Comparison of ENCODE assay signal across 10 mouse cellular contexts in the genomic region with DNA sequence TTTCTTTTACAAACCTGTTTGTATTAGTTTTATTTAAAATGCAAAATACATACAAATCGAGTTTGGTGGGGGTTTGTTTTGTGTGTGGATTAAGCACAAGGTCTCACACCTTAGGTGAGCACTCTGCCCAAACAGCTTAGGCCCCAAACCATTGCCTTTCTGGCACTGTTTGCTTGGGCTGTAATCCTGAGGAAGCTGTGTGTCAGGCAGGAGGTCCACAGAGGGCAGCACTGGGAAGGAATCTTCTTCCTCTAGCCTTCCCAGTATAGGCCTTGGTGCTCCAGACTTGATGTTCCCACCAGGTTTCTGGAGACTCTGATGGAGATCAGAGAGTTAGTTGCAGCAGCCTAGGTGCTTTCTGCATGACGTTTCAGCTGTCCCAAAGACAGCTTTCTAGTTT. TPM values are rescaled to one million over a fixed set of nuclear protein-coding genes. Genes with fewer than 3 reads are reported as not detected.
DNase-seq lines count a peak whose midpoint lies in the region; ATAC-seq and TF ChIP-seq lines count a peak whose summit lies in the region.
"Had no signal": no experiment of that assay in that cellular context is flagged by ENCODE, and none has a peak within 500 bp of the region (broad histone marks: within the 10 kb centered on the region; RNA-seq: fewer than 3 reads in every experiment).

No protein-coding gene starts in this region.

- no peak overlapping the region for H3K4me2 ChIP-seq in heart, embryonic 15.5 days
- H3K4me2 ChIP-seq in liver, embryonic 14.5 days (ENCODE audit: low read depth), result no peak overlapping the region

- no peak for TF ChIP-seq EP300 in liver, embryonic 14.5 days (IDR thresholded peaks at IDR 0.05; ENCODE audit: low read depth)

- peak overlapping the region; percentile 80 for H3K27ac ChIP-seq in heart, embryonic 15.5 days
- H3K27ac ChIP-seq in liver, embryonic 14.5 days, result no peak overlapping the region

- no peak for ATAC-seq in heart, embryonic 15.5 days (replicated peaks; ENCODE audit: insufficient number of reproducible peaks, insufficient read depth, low FRiP score, low read depth)
- no peak for ATAC-seq in liver, embryonic 14.5 days (ENCODE audit: insufficient read depth)
- no peak for ATAC-seq in inflammation-experienced regulatory T-cells, adult 6 months

- DNase-seq in heart, adult 18-20 months, result no peak
- DNase-seq in testis, postnatal 10 days (ENCODE audit: low spot score), result peak; percentile 64
- no peak for DNase-seq in testis, postnatal 14 days (ENCODE audit: low spot score)
- DNase-seq in liver, embryonic 14.5 days (ENCODE audit: low read depth in 3 of 3, low spot score in 3 of 3), result no peak
- DNase-seq in urinary bladder, postnatal 4 days (ENCODE audit: low spot score in 2 of 2), result no peak
- no peak for DNase-seq in MN1 (ENCODE audit: low spot score)

- H3K4me3 ChIP-seq in heart, embryonic 15.5 days, result no peak overlapping the region
- H3K4me3 ChIP-seq in liver, embryonic 14.5 days (ENCODE audit: insufficient read depth in 1 of 2, low read depth in 2 of 2, low read length in 2 of 2), result no peak overlapping the region

- no peaks in the 10 kb centered on the region for H3K9me3 ChIP-seq in heart, embryonic 15.5 days (replicated peaks)
- H3K9me3 ChIP-seq in liver, embryonic 14.5 days (ENCODE audit: control insufficient read depth, low read length), result no peaks in the 10 kb centered on the region

- peak; percentile 23; the same call in 1 of the 2 replicates for TF ChIP-seq CTCF in liver, embryonic 14.5 days (IDR thresholded peaks at IDR 0.05; ENCODE audit: low read depth)

- WGBS in heart, embryonic 15.5 days, result 33% methylated on average over 2 of the region's 2 CpGs
- 41% methylated on average over 2 of the region's 2 CpGs for WGBS in liver, embryonic 14.5 days (ENCODE audit: insufficient replicate concordance)

- H3K4me1 ChIP-seq in heart, embryonic 15.5 days (replicated peaks), result peaks cover 21% of the 10 kb centered on the region
- H3K4me1 ChIP-seq in liver, embryonic 14.5 days (replicated peaks; ENCODE audit: control insufficient read depth in 2 of 2, insufficient read depth in 2 of 2, low read length in 1 of 2), result peaks cover 14 to 25% of the 10 kb centered on the region in 2 experiments

- H3K27me3 ChIP-seq in heart, embryonic 15.5 days, result no peaks in the 10 kb centered on the region
- no peaks in the 10 kb centered on the region for H3K27me3 ChIP-seq in liver, embryonic 14.5 days (ENCODE audit: control insufficient read depth, insufficient read depth, low read length)

- no peak overlapping the region for H3K9ac ChIP-seq in heart, embryonic 15.5 days
- no peak overlapping the region for H3K9ac ChIP-seq in liver, embryonic 14.5 days (replicated peaks)

- H3K36me3 ChIP-seq in heart, embryonic 15.5 days, result peaks cover 3% of the 10 kb centered on the region; the same call in 1 of the 2 replicates
- H3K36me3 ChIP-seq in liver, embryonic 14.5 days (replicated peaks; ENCODE audit: control insufficient read depth, insufficient read depth, low read depth), result peaks cover 17% of the 10 kb centered on the region

RNA-seq across cellular contexts. Expression of gene Copz1, which starts 12.1 kb away (rescaled TPM):
- polyA plus RNA-seq in heart, embryonic 15.5 days (2015; fragmentation: Nextera tagmentation; extraction: Ambion mirVana), result 145 and 168 TPM in 2 replicates
- total RNA-seq in heart, adult 18-20 months (2021), result 10 to 100 TPM; 52.3 to 52.9 TPM
- 118 and 133 TPM in 2 replicates for polyA plus RNA-seq in liver, embryonic 14.5 days (2012; rRNA removed)
- 205 and 219 TPM in 2 replicates for polyA plus RNA-seq in liver, embryonic 14.5 days (2014; fragmentation: Nextera tagmentation; extraction: Ambion mirVana)
- 100 to 1,000 TPM; 216 to 248 (median 223) TPM for polyA plus RNA-seq in inflammation-experienced regulatory T-cells, adult 6 months (2017; shearing (Covaris generic))

RNA-seq across cellular contexts. Expression of gene Gpr84, which starts 25.8 kb away (rescaled TPM):
- polyA plus RNA-seq in heart, embryonic 15.5 days (2015; fragmentation: Nextera tagmentation; extraction: Ambion mirVana), result 0.11 and 0.25 TPM in 2 replicates
- not detected for total RNA-seq in heart, adult 18-20 months (2021)
- 0.17 and 0.20 TPM in 2 replicates for polyA plus RNA-seq in liver, embryonic 14.5 days (2012; rRNA removed)
- polyA plus RNA-seq in liver, embryonic 14.5 days (2014; fragmentation: Nextera tagmentation; extraction: Ambion mirVana), result 0.18 and 0.32 TPM in 2 replicates
- not detected for polyA plus RNA-seq in inflammation-experienced regulatory T-cells, adult 6 months (2017; shearing (Covaris generic))
- total RNA-seq: gastrocnemius, postnatal 14 days had no signal

RNA-seq across cellular contexts. Expression of gene Nfe2, which starts 26.4 kb away (rescaled TPM):
- polyA plus RNA-seq in heart, embryonic 15.5 days (2015; fragmentation: Nextera tagmentation; extraction: Ambion mirVana), result 1.9 and 5.0 TPM in 2 replicates
- 1 to 10 TPM in 1 of 2 experiments, under 1 TPM in 1; 0.46 to 1.2 TPM for total RNA-seq in heart, adult 18-20 months (2021)
- polyA plus RNA-seq in liver, embryonic 14.5 days (2012; rRNA removed), result 178 and 222 TPM in 2 replicates
- 175 and 184 TPM in 2 replicates for polyA plus RNA-seq in liver, embryonic 14.5 days (2014; fragmentation: Nextera tagmentation; extraction: Ambion mirVana)
- 1 to 10 TPM in 2 of 3 experiments, under 1 TPM in 1; 0.96 to 1.3 (median 1.1) TPM for polyA plus RNA-seq in inflammation-experienced regulatory T-cells, adult 6 months (2017; shearing (Covaris generic))
- total RNA-seq: gastrocnemius, postnatal 14 days; left cerebral cortex, postnatal 36 days had no signal

RNA-seq across cellular contexts. Expression of gene Hnrnpa1, which starts 44.4 kb away (rescaled TPM):
- polyA plus RNA-seq in heart, embryonic 15.5 days (2015; fragmentation: Nextera tagmentation; extraction: Ambion mirVana), result 367 and 376 TPM in 2 replicates
- 100 to 1,000 TPM; 147 to 150 TPM for total RNA-seq in heart, adult 18-20 months (2021)
- 329 and 510 TPM in 2 replicates for polyA plus RNA-seq in liver, embryonic 14.5 days (2012; rRNA removed)
- polyA plus RNA-seq in liver, embryonic 14.5 days (2014; fragmentation: Nextera tagmentation; extraction: Ambion mirVana), result 240 and 270 TPM in 2 replicates
- polyA plus RNA-seq in inflammation-experienced regulatory T-cells, adult 6 months (2017; shearing (Covaris generic)), result 100 to 1,000 TPM; 360 to 441 (median 366) TPM

RNA-seq across cellular contexts. Expression of gene Cbx5, which starts 45.0 kb away (rescaled TPM):
- 80.0 and 84.2 TPM in 2 replicates for polyA plus RNA-seq in heart, embryonic 15.5 days (2015; fragmentation: Nextera tagmentation; extraction: Ambion mirVana)
- 10 to 100 TPM; 49.8 to 53.1 TPM for total RNA-seq in heart, adult 18-20 months (2021)
- 27.8 and 32.4 TPM in 2 replicates for polyA plus RNA-seq in liver, embryonic 14.5 days (2012; rRNA removed)
- polyA plus RNA-seq in liver, embryonic 14.5 days (2014; fragmentation: Nextera tagmentation; extraction: Ambion mirVana), result 54.4 and 57.1 TPM in 2 replicates
- 10 to 100 TPM; 21.7 to 48.8 (median 23.8) TPM for polyA plus RNA-seq in inflammation-experienced regulatory T-cells, adult 6 months (2017; shearing (Covaris generic))

Comparison
In these comparisons a context has a peak if more than half of its experiments do, and no peak if none do; other contexts are left out.
1. RNA of gene Nfe2, which starts 26.4 kb away (polyA plus RNA-seq): 175 to 222 TPM in liver, embryonic 14.5 days; 1.9 to 5.0 TPM in heart, embryonic 15.5 days and 0.96 to 1.3 TPM in inflammation-experienced regulatory T-cells, adult 6 months; every median in the first group is over 10 times any median in the second.